Mouse (Mus musculus): ENCODE results near the gene Rnf224.

DNA sequence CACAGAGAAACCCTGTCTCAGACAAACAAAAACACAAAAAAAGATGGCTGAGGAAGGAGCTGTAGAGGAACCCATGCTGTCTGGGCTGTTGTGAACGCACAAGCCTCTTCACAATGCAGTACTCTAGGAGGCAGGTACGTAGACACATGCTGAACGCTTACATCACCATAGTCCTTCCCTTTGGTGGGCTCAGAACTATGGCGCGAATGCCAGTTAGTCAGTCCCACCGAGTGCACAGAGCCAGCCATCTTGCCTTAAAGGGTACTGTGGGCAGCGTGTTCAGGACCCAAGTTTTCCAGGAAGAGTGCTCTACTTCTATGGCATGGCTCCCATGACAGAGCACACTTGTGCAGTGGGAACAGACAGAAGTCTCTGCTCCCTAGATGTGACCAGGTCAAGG is 52.1 kb downstream of the Rnf224 start:
- no peak for TF ChIP-seq CTCF (IDR thresholded peaks at IDR 0.05; ENCODE audit: borderline replicate concordance, control insufficient read depth, extremely low read depth, insufficient read depth, low read length, poor library complexity)
- TF ChIP-seq POLR2A (IDR thresholded peaks at IDR 0.05; ENCODE audit: control insufficient read depth, extremely low read depth, insufficient read depth, low read length, poor library complexity) = no peak
